Mouse (Mus musculus): ENCODE results near the gene Hsdl2. TPM values are rescaled to one million over a fixed set of nuclear protein-coding genes. Genes with fewer than 3 reads are reported as not detected.

The Hsdl2 gene
- polyA plus RNA-seq, 1 experiment = 27.8 TPM

DNA sequence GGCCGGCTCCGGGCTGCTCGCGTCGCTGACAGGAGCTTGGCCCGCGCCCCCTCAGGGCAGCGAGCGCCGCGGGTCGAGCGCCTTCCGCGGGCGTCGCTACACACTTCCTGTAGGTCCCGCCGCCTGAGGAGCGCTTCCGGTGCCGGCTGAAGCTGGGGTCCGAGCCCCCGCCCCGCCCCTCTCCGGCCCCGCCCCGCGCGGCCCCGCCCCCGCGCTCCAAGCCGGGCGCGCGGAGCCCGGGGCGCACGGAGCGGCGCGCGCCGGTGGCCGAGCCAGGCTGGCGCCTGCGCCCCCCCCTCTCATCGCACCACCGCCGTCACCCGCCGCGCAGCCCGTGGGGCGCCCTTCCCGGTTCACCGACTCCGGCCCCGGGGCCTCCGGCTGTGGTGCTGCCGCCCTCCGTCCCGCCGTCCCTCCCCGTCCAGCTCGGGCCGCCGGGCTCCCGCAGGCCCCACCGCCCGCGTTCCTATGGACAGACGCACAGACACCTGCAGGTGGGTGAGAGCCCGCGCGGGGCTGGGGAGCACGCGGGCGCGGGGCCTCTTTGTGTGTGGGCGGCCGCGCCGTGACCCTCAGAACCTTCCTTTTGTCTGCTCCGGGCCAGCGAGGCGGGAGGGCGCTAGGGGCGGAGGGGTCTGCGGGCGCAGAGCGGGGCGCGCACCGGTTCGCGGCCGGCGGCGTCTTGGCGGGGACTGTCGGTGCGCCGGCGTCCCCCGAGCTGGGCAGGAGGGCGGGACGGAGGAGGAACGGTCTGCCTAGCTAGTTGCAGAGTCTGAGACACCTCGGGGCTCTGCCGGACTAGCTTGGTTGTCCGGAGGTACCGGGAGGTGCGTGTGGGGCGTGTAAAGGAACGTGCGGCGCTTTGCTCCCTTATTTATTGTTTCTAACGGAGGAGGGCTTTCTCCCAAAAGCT lies 44.9 kb downstream of the Hsdl2 start, which contains the start of gene E130308A19Rik:
Gene E130308A19Rik, plus strand, starts transcription at position 214 of the 913 bp plus-strand sequence.
- under 1% methylated on average over 103 of the region's 120 CpGs for WGBS
- peak within 1 kb of the TSS; percentile 53 for H3K27ac ChIP-seq (ENCODE audit: insufficient read depth, low read depth, low read length)
- TF ChIP-seq POLR2A (IDR thresholded peaks at IDR 0.05; ENCODE audit: low read depth, low read length) (no peak), CTCF (conservative IDR thresholded peaks at IDR 0.05; ENCODE audit: insufficient read depth, insufficient read length, low read depth, low read length) (no peak)
- DNase-seq = peak; percentile 89
- peaks cover 3% of the 10 kb centered on the region; the same call in 1 of the 2 replicates for H3K4me1 ChIP-seq (ENCODE audit: control insufficient read depth, insufficient read depth, low read length)
- no peaks in the 10 kb centered on the region for H3K27me3 ChIP-seq (replicated peaks; ENCODE audit: control insufficient read depth, insufficient read depth, low read length)
- peak within 1 kb of the TSS; percentile 76 for H3K4me3 ChIP-seq (ENCODE audit: insufficient read depth, low read depth, low read length)
- no peaks in the 10 kb centered on the region for H3K36me3 ChIP-seq (ENCODE audit: control insufficient read depth, insufficient read depth, low read length)

DNA sequence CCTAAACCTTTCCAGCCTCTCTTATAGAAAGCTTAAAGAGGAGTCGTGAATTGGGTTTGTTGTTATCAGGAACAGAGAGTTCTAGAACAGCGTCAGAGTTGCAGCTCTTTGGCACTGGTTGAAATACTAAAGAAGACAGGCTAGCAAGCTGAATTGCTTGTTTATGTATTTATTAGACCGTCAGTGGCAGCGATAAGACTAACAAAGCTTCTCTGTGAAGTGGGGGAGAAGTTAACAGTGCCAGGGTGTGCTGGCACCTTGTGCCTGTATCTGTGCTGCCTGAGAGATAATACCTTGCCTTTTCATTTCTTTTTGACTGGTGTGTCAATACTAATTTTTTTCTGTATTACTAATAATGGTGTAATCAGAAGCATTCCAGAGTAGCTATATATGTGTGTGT lies 46.9 kb downstream of the Hsdl2 start:
- DNase-seq = no peak
- H3K27ac ChIP-seq (ENCODE audit: insufficient read depth, low read depth, low read length) = no peak overlapping the region
- TF ChIP-seq POLR2A (IDR thresholded peaks at IDR 0.05; ENCODE audit: low read depth, low read length) (no peak), CTCF (conservative IDR thresholded peaks at IDR 0.05; ENCODE audit: insufficient read depth, insufficient read length, low read depth, low read length) (no peak)
- H3K27me3 ChIP-seq (replicated peaks; ENCODE audit: control insufficient read depth, insufficient read depth, low read length) = no peaks in the 10 kb centered on the region
- WGBS = 70% methylated on average over 4 of the region's 4 CpGs
- H3K36me3 ChIP-seq (ENCODE audit: control insufficient read depth, insufficient read depth, low read length) = no peaks in the 10 kb centered on the region
- no peak overlapping the region for H3K4me3 ChIP-seq (ENCODE audit: insufficient read depth, low read depth, low read length)
- peaks cover 3% of the 10 kb centered on the region; the same call in 1 of the 2 replicates for H3K4me1 ChIP-seq (ENCODE audit: control insufficient read depth, insufficient read depth, low read length)

DNA sequence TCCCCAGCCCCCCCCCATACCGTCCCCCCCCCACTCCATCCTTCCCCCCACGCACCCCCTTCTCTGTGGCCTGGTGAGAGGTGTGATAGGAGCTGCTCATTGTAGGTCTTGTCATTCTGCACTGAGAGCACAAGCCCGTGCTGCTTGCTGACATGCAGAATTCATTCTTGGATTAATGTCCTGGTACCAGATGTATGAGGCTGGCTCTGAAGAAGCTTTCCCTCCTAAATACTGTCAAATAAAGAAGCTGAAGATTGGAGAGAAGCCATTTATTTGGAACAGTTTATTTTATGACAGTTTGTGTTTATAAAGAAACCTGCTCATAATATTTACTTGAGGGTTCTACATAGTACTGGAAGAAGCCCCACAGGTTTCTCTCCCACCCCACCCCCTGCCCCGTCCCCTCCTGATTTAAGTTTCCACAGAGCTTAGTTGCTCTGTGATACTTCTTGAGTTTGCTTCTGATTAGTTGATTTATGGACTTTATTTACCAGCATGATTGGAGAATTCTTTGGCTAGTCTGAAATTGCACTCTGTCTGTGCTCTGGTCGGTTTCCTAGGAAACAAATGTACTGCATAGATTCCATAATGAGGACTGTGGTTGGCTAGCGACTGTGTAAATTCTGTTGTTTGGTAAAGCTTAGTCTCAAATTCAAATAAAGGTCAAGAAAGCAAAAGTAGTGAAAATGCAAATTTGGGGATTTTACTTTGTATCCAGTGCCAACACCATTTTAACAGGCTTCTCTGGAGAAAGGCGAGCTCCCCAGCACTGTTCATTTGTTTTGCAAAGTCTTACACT lies 47.9 kb downstream of the Hsdl2 start:
- TF ChIP-seq POLR2A (IDR thresholded peaks at IDR 0.05; ENCODE audit: low read depth, low read length) (no peak), CTCF (conservative IDR thresholded peaks at IDR 0.05; ENCODE audit: insufficient read depth, insufficient read length, low read depth, low read length) (no peak)
- DNase-seq = no peak
- H3K36me3 ChIP-seq (ENCODE audit: control insufficient read depth, insufficient read depth, low read length) = no peaks in the 10 kb centered on the region
- WGBS = 39% methylated on average over 7 of the region's 7 CpGs
- peaks cover 3% of the 10 kb centered on the region; the same call in 1 of the 2 replicates for H3K4me1 ChIP-seq (ENCODE audit: control insufficient read depth, insufficient read depth, low read length)
- no peaks in the 10 kb centered on the region for H3K27me3 ChIP-seq (replicated peaks; ENCODE audit: control insufficient read depth, insufficient read depth, low read length)
- H3K4me3 ChIP-seq (ENCODE audit: insufficient read depth, low read depth, low read length) = no peak overlapping the region
- no peak overlapping the region for H3K27ac ChIP-seq (ENCODE audit: insufficient read depth, low read depth, low read length)

DNA sequence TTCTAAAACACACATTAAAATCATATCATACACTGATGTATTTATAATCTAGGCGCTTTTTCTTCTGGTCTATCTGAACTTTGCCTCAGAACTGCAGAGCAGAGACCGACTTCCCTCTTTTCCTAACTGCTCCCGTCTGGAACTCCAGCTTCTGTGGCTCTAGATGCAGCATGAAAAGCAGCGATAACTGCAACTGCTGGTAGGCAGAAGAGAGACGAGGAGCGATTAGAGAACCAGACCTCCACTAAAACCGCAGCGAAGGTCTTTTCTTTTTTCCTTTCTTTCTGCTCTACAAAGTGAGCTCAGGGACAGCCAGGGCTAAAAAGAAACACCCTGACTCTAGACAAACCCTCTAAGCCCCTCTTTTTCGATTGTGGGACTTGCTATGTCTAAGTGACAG lies 48.8 kb downstream of the Hsdl2 start:
- TF ChIP-seq POLR2A (IDR thresholded peaks at IDR 0.05; ENCODE audit: low read depth, low read length) (no peak), CTCF (conservative IDR thresholded peaks at IDR 0.05; ENCODE audit: insufficient read depth, insufficient read length, low read depth, low read length) (no peak)
- DNase-seq = no peak
- 62% methylated on average over 9 of the region's 9 CpGs for WGBS
- Histone ChIP-seq H3K27ac (ENCODE audit: insufficient read depth, low read depth, low read length) (no peak overlapping the region), H3K4me1 (ENCODE audit: control insufficient read depth, insufficient read depth, low read length) (no peaks in the 10 kb centered on the region; the same call in 1 of the 2 replicates), H3K36me3 (ENCODE audit: control insufficient read depth, insufficient read depth, low read length) (no peaks in the 10 kb centered on the region), H3K27me3 (replicated peaks; ENCODE audit: control insufficient read depth, insufficient read depth, low read length) (no peaks in the 10 kb centered on the region), H3K4me3 (ENCODE audit: insufficient read depth, low read depth, low read length) (no peak overlapping the region)

DNA sequence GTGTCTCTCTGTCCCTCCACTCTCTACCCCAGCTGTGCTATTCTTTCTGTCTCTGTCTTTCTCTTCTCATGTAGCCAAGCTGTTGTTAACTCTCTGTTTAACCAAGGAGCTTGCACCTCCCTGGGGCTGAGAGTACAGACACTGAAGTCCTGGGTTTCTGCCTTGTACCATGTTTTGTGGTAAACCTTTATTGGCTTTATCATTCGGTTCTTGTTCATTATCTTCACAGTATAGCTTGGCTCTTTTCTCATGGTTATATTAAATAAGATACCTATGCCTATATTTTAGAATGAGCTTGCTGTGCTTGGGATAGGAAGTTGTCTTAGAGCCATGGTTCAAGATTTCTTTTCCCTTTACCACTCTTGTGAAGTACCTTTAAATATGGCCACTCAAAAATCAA lies 53.2 kb downstream of the Hsdl2 start:
- 84% methylated on average over 1 of the region's 1 CpGs for WGBS
- Histone ChIP-seq H3K4me1 (ENCODE audit: control insufficient read depth, insufficient read depth, low read length) (0 out of 2 replicates have a peak, but pooled peaks cover 2% of the 10 kb centered on the region), H3K27me3 (replicated peaks; ENCODE audit: control insufficient read depth, insufficient read depth, low read length) (no peaks in the 10 kb centered on the region), H3K27ac (ENCODE audit: insufficient read depth, low read depth, low read length) (no peak overlapping the region), H3K36me3 (ENCODE audit: control insufficient read depth, insufficient read depth, low read length) (no peaks in the 10 kb centered on the region), H3K4me3 (ENCODE audit: insufficient read depth, low read depth, low read length) (no peak overlapping the region)
- no peak for DNase-seq
- no peak for TF ChIP-seq CTCF (conservative IDR thresholded peaks at IDR 0.05; ENCODE audit: insufficient read depth, insufficient read length, low read depth, low read length)
- TF ChIP-seq POLR2A (IDR thresholded peaks at IDR 0.05; ENCODE audit: low read depth, low read length) = no peak

DNA sequence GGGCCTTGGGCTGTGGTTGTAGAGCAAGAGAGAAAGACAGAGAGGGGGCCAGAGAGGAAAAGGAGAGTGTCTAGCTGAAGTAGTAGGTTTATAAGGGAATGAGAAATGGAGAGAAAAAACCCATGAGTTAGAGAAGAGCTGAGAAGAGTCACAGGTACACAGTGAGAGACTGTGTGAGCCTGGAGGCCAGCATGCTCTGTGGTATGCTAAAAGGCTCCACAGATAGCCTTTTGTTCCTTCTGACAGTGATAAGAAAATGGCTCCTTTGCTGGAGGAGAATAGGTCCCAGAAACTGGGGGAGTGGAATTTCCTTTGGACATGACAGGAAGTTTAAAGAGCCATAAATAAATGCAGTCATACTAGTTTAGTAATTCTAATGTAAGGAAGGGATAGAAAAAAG lies 57.8 kb downstream of the Hsdl2 start:
- peaks cover 20% of the 10 kb centered on the region for H3K4me1 ChIP-seq (ENCODE audit: control insufficient read depth, insufficient read depth, low read length)
- TF ChIP-seq CTCF (conservative IDR thresholded peaks at IDR 0.05; ENCODE audit: insufficient read depth, insufficient read length, low read depth, low read length) (no peak), POLR2A (IDR thresholded peaks at IDR 0.05; ENCODE audit: low read depth, low read length) (no peak)
- no peak for DNase-seq
- no peaks in the 10 kb centered on the region for H3K36me3 ChIP-seq (ENCODE audit: control insufficient read depth, insufficient read depth, low read length)
- H3K27me3 ChIP-seq (replicated peaks; ENCODE audit: control insufficient read depth, insufficient read depth, low read length) = no peaks in the 10 kb centered on the region
- no peak overlapping the region for H3K4me3 ChIP-seq (ENCODE audit: insufficient read depth, low read depth, low read length)
- 0 out of 2 replicates have a peak overlapping the region, but pooled peaks have one; percentile 30 for H3K27ac ChIP-seq (ENCODE audit: insufficient read depth, low read depth, low read length)

All from kidney, adult 2 months (tissue).